Mouse (Mus musculus): Measurements from ENCODE around the gene Taf5.

Taf5 gene

DNA sequence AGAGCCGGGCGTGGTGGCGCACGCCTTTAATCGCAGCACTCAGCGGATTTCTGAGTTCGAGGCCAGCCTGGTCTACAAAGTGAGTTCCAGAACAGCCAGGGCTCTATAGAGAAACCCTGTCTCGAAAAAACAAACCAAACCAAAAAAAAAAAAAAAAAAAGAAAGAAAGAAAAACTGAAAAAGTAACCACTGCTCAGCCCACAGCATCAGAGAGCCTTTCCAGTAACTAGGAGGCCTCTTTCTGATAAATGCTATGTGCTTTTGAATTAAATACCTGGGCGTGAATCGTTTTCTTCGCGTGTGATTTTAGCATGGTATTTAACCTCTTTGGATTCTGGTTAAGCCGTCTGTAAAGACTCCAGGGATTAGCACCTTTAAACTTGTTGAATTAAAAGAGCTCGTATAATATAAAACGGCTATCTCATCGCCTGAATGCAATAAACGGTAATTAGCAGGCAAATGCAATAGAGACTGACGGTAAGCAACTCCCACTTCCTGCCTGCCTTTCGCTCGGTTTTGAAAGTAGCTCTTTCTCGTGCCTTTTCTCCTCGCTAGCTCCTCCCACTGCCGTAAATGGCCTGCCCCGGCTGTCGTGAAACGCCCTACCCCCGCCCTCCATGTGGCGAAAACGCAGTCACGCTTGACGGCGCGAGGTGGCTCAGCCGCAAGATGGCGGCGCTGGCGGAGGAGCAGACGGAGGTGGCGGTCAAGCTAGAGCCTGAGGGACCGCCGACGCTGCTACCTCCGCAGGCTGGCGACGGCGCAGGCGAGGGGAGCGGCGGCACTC lies at the start of gene Taf5:
TSS of gene Taf5 (plus strand) at position 651 of the 787 bp plus-strand sequence.
- in situ Hi-C loops (cut with MboI, MseI) = no loop called here

DNA sequence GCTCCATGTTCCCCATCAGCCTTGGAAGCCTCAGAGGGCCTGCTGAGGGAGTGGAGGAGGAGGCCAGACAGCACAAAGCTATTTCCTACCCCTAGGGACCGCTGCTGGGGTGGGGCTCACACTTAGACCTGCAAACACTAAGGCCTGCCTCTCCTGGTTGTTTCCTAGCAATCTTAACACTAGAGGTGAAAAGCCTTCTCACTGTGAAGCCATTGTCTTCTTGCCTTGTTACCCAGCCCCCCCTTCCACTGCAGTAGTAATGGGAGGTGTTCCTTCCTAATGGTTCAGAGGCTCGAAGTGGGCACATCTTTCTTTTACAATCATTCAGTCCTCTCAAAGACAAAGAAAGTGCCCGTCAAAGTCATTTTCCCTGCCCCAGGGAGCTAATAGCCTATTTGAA lies 49.7 kb upstream of the Taf5 start:
- in situ Hi-C loops (cut with MboI, MseI) = no loop called here

DNA sequence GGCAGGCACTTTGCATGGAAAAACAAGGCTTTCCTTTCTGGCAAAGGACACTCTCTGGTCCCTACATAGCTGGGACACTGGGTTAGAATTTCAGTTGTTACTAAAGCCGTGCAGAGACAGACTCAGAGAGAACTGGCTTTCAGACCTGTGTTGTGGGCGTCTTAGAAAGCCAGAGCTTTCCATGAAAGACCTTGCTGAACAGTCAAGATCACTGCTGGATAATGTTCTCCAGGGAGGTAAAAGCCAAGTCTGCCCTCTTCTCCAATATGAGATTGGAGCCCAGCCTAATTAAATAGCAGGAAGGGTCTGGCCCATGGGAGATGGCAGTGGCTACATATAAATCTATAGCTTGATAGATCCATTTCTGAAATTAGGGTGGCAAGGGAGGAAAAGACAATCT lies 49.2 kb upstream of the Taf5 start:
- in situ Hi-C loops (cut with MboI, MseI) = no loop called here

DNA sequence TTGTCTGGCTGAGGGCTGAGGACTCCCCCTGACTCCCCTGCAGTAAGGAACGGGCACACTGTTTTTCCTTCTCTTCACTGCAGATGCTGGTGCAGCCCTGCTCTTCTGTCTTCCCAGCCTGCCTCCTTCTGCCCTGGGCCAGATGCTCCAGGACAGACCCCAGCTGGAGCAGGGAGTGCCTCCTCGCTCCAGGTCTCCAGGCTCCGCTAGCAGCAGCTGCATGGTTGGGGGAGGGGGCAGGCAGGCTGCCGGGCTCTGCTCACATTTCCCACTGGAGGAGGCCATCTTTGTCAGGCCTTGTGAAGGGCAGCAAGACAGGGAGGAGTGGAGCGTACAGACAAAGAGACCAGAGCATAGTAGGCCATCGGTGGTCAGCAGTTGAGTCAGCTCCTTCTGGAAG lies 48.2 kb upstream of the Taf5 start:
- in situ Hi-C loops (cut with MboI, MseI) = no loop called here

DNA sequence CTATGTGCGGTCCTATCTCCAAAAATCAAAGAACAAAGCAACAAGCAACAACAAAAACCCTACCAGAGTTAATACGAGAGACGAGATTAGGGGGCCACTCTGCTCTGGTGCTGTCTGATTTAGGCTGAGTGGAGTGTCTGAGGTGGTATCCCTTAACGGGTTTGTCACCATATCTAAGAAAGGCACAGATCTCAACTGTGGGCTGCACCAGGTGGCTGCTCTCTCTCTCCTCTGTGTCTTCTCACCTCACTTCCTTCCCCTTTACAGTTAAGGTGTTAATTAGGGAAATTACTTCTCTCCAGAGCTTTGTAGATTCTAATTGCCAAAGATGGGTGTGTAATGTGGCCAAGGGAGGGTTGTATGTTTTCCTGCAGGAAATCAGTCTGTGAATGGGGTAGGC lies 44.8 kb upstream of the Taf5 start:
- in situ Hi-C loops (cut with MboI, MseI) = no loop called here

DNA sequence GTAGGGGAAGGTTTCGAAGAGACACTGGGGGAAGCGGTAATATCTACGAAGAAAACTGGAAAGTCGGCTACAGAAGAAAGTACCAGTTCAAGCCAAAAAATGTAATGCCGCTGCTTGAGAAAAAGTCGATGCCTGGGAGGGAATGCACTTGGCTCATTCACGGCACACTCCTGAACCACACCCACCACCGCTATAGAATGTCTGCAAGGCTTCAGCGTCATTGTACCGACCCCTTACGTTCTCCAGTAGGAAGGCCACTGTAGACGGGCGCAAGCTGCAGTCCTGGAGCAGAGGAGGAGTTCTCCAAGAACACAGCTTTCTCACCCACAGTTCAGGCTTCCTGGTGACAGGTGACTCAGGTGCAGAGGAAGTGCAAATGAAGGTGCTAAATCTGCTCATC lies 44.0 kb upstream of the Taf5 start:
- in situ Hi-C loops (cut with MboI, MseI) = no loop called here

DNA sequence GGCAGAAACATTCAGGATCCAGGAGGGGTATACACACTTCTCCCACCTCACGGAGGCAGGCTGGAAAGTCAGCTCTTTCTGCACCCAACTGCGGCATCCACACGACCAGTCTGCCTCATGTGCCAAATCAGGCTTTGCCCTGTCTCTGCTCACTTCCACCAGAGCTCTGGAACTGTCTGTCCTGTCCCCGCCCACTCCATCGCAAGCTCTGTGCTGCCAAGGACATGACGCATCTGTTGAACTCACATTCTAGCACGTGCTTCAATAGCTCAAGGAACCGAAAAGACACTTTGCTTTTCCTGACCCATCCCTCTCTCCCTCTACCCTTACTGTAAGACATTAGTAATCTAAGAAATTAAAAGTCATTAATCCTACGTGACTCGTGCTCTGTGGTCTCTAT lies 42.6 kb upstream of the Taf5 start:
- in situ Hi-C loops (cut with MboI, MseI) = no loop called here

DNA sequence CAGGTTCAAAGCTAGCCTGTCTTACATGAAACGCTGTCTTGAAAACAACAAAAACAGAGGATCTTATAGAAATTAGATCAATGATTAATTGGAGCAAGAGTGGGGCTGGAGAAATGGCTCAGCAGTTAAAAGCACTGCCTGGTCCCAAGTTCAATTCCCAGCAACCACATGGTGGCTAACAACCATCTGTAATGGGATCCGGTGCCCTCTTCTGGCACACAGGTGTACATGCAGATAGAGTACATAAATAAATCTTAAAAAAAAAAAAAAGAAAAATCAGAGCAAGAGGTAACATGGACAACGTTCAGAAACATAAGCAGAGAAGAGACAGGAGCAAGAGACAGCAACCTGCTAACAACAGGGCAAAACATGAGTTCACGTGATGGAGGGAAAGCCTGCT lies 41.0 kb upstream of the Taf5 start:
- in situ Hi-C loops (cut with MboI, MseI) = no loop called here

DNA sequence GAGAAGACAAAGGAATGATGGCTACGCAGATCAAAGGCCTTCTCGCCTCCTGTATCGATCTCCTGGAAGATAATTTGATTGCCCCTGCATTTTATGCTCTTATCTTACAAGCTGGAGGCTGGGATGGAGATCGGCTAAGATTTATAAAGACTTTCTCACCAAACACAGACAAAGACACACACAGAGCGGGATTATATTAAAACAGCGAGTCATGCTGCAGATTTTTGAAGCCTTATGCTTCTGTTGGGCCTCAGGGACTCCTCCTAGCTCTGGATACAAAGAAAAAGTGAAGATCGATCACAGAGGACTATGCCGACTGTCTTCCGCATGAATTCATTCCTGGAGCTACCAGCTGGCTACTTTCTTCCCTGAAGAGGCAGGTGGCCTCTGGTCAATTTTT lies 37.8 kb upstream of the Taf5 start:
- in situ Hi-C loops (cut with MboI, MseI) = no loop called here

DNA sequence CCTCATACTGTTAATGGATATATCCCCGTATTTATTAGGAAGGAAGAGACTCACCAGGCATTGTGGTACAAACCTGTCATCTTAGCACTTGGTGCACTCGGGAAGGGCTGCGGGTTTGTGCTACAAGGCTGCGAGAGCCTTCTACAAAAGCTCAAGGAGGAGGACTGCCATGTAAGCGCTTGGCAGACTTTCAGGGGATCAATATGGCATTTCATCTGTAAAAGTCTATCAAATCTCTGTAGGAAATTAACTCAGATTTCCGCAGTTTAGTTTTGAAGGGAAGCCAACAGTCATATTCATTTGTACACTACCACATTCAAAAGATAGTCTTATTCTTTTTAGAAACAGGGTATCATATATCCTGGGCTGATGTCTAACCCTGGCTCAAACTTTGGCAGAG lies 35.8 kb upstream of the Taf5 start:
- in situ Hi-C loops (cut with MboI, MseI) = no loop called here

DNA sequence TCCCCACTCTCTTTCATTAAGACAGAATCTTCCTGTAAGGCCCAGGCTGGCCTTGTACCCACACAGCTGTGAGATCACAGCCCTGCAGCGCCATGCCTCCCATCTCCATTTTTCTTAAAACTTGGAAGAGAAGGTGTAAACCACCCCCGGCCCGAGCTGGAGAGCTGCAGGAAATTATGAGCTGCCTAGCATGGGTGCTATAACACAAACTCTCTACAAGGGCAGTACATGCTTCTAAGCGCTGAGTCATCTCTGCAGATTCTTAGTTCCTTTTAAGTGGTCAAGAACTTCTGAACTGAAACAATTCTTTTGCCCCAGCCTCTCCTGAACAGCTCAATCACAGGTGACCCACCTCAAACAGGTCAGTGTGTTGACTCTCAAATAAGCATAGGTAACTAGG lies 32.6 kb upstream of the Taf5 start:
- in situ Hi-C loops (cut with MboI, MseI) = no loop called here

DNA sequence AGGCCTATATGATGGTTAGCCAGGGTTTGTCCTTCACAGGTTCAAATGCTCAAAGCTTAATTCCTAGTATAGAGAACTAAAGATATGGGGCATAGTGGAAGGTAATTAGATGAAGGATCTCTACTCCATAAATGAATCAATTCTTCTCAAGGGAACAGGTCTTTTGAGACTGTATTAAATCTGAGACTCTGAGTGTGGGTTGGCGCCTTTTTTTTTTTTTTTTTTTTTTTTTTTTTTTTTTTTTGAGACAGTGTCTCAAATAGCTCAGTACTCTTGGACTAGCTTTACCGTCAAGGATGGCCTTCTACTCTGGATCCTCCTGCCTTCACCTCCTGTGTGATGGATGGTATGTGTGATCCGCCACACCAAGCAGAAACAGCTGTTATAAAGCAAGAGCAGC lies 30.9 kb upstream of the Taf5 start:
- in situ Hi-C loops (cut with MboI, MseI) = no loop called here

DNA sequence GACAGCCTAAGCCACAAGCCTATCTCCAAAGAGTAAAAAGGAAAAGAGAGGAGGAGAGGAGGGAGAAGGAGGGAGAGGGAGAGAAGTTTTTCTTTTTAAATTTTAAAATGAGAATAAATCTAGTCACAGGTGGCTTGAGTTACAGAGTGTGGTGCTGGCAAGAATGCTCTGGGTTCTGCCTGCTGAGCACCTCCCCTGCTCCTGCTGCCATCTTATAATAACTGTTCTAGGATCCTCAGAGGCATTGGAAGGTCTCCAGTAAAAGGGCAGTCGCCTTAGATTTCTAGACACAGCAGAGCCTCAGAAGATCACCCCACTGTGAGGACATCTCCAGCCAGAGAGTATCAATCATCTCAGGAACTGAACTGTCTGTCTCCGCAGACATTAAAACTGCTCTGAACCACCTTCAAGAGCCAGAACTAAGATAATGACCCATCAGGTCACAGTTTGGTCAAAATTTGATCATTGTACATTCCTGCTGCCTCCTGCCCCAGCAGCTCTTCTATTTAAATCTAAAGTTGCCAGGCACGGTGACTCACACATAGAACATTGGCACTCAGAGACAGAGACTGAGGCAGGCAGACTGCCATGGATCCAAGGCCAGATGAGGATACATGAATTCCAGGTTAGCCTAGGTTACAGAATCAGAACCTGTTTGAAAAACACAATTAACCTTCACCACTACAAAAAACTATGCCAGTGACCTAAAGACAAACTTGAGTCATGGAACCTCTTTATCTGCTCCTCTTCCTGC lies 26.6 kb upstream of the Taf5 start:
- in situ Hi-C loops (cut with MboI, MseI) = no loop called here

DNA sequence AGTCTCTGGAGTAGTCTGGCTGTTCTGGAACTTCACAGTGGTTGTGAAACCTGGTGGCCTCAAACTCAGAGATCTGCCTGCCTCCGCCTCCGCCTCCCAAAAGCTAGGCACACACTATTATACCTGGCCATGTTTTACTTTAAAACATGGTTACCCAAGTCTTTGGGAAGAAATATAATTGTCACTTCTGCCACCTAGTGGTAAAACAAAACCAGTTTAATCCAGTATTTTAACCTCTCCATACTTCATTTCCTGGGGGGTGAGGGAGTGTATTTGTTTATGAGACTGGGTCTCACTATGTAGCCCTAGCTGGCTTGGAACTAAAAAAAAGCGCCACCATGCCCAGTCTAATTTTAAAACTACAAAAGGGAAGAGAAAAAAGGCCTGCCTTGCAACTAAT lies 23.9 kb upstream of the Taf5 start:
- in situ Hi-C loops (cut with MboI, MseI) = no loop called here

DNA sequence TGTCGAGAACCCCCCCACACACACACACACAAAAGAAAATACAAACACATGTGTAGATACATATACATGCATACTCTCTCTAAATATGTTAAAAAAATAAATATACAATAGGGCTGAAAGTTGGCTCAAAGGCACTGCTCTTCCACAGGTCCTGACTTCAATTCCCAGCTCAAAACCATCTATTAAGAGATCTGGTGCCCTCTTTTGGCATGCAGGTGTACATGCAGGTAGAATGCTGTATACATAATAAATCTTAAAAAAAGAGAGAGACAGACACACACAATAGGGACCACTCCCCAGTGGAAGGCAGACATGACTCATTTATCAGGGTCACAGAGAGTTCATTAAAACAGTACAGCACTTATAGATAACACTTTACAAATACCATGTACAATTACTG lies 21.2 kb upstream of the Taf5 start:
- in situ Hi-C loops (cut with MboI, MseI) = no loop called here

DNA sequence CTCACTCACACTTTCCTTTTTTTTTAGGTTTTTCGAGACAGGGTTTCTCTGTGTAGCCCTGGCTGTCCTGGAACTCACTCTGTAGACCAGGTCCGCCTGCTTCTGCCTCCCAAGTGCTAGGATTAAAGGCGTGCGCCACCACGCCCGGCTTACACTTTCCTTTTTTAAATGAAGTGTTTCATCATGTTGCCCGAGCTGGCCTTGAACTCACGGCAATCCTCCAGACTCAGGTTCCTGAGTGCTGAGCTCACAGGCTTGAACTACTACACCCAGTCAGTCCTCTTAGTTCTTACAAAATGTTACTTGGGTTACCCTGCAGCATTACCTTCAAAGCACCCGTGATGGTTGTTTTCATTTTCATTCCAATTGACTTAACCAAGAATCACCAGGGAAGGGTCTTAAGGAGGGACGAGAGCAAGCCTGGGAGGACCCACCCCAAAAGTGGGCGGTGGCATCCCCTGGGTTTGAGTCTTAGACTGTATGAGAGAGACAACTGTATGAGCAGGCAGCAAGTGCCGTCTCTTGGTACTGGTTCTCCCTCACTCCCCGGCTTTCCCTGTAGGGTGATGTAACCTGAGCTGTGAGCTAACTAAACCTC lies 20.2 kb upstream of the Taf5 start:
- in situ Hi-C loops (cut with MboI, MseI) = no loop called here

DNA sequence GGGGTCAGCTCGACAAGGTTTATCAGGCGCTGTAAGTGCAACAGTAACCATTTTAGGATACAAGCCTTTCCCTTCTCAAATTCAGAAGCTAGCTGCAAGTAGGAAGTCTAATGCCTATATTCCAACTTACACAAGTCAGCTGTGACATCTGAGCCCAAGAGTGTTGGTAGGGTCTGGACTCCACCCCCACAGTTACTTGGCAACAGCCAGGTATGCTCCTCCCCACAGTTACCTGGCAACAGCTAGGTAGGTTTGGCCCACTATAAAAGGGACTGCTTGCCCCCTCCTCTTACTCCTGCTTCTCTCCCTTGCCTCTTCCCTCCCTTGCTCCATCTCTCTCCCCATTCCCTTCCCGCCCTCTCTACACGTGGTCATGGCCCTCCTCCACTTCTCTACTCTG lies 18.5 kb upstream of the Taf5 start:
- in situ Hi-C loops (cut with MboI, MseI) = no loop called here

DNA sequence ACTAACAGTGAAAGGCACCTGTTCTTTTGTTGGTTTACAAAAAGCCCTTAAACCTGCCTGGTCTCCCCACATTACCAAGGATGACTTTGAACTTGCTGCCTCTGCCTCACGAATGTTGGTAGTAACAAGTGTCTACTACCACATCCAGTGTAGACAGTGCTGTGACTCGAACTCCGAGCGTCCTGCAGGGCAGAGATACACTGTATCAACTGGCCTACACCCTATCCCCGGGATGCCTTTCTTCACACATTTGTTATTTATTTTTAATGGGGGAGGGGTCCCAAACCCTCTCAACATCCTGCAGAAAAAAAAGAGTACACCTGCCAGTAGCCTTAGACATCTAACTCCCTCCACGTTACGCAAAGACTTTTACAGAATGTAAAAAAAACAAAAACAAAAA lies 17.7 kb upstream of the Taf5 start:
- in situ Hi-C loops (cut with MboI, MseI) = no loop called here

DNA sequence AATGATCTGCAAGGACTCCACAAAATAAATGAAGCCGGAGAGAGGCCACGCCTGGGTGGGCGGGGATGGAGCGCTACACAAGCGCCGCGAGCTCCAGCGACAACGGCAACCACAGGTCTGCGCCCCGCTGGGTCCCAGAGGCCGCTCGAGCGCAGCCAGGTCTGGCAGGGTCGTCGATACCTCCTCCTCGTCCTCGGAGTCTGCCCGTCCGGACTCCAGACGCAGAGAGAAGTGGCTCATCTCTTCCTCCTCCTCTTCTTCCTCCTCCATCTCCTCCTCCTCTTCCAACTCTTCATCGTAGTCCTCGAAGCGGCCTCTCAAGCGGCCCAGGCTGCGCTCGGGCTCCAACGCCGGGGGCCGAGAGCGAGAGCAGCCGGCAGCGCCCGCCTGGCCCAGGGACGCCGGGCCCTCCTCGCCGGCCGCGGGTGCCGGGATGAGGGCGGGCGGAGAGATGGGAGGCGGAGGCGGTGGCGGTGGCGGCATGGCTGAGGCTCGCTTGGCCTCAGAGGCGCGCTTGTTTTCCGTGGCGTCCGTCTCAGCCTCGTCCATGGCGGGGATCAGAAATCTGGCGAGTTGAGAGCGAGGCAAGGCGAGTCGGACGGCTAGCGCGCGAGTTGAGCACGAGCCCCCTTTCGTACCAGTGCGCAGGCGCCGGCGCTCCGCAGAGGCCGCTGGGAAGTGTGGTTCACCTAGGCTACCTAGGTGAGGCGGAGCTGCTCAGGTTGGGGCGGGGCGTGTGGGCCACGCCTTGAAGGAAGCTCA lies 17.1 kb upstream of the Taf5 start, which contains the start of gene Pcgf6:
TSS of gene Pcgf6 (minus strand) at position 636 of the 762 bp plus-strand sequence.
- in situ Hi-C loops (cut with MboI, MseI) = no loop called here

DNA sequence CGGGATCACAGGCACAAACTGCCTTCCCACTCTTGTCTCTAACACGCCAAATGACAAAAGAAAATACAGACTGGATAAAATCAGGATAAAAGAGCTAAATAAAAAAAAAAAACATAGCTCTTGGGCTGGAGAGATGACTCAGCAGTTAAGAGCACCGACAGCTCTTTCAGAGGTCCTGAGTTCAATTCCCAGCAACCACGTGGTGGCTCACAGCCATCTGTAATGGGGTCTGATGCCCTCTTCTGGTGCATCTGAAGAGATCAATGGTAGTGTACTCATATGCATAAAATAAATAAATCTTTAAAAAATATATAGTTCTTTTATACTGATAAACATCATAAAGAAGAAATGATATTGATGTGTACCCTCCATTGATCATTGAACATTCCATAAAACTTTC lies 14.6 kb upstream of the Taf5 start:
- in situ Hi-C loops (cut with MboI, MseI) = no loop called here

DNA sequence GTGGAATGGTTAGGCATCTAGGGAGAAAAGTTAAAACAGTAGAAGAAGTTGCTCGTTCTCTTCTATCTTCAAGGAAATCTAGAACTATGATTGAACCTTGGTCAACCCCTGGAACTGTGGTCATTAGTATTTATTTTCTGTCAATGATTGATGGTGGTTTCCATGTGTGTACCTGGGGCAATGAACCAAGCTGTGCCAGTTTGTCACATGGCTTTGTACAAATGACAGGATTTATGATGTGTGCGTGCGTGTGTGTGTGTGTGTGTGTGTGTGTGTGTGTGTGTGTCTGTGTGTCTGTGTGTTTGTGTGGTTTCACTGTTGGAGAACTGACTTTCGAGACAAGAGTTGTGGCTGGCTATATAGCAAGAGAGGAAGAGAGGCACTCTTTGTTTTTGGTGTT lies 14.1 kb upstream of the Taf5 start:
- in situ Hi-C loops (cut with MboI, MseI) = no loop called here

DNA sequence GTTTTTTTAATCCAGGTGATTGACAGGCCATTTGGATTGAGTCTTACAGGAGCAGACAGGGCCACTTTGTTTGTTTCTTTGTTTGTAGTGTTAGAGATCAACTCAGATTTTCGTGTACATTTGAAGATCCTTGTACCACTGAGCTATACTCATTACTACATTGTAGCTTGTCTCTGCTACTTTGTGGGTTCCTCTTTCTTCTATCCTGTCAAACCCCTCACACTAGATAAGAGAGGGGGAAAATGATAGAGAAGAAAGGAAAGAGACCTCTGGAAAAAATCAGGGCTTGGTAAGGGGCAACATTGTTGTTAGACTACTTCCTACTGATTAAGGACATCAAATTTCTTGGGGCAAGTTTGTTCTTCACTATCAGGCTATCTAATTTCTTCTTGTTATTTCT lies 9.9 kb upstream of the Taf5 start:
- in situ Hi-C loops (cut with MboI, MseI) = no loop called here
